Mouse (Mus musculus): ENCODE measurements around the gene B4galt1.
"Not testable (repeated sequence)": the region's sequence is repeated elsewhere in the genome, so short reads cannot be mapped to it uniquely, and the experiment has no call there.

The B4galt1 gene

DNA sequence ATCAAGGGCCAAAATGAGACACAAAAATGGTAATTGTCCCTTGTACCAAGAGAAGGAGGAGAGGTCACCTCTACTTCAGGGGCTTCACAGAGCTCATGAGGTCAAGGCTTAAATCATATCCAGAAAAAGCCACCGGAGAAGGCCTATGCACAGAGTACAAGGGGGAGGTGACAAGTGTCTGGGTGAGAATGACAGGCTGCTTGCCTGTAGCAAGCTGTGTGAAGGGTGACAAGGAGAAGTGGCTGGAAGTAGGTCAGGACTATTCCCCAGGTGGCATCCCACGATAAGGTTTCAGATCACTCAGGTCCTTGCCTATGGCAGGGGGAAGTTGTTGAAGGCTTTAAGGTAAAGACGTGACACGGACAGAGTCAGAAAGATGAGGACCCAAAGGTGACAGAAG lies 33.8 kb downstream of the B4galt1 start:
- DNase-seq (ENCODE audit: low read depth in 1 of 2, low spot score in 2 of 2), result no peak

DNA sequence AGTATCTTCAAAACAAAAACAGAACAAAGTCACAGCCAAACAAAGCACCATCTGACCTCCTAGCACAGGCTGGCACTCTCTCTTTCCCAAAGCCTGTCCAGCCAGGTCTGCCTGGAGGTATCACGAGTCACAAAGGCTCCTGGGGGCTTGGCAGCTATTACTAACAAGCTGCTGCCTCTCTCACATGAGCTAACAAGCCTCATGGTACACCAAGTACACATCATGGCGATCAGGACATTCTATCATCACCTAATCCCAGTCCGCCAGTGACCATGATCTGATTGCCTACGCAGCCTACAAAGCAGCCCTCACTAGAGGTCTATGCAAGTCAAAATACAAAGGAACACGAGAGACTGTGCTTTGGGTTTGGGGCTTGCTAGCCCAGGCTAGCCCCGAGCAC lies 34.7 kb downstream of the B4galt1 start:
- no peak for DNase-seq (ENCODE audit: low read depth in 1 of 2, low spot score in 2 of 2)

DNA sequence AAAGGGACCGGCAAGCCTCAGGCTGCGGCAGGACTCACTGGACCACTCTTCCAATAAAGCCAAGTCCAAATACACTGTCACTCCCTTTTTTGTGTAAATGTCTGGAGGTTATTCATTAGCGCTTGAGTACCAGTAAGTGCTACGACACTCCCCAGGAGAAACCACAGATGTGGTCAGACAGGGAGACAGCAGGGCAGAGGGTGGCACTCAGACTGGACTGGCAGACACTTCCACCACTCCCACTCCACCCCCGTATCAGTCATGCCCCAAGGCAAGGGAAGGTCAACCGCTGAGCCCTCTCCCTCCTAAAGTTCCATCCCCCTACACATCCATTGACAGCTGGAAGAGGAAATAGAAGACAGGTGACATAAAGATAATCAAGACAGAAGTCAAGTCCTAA lies 35.4 kb downstream of the B4galt1 start:
- DNase-seq (ENCODE audit: low read depth in 1 of 2, low spot score in 2 of 2), result no peak

DNA sequence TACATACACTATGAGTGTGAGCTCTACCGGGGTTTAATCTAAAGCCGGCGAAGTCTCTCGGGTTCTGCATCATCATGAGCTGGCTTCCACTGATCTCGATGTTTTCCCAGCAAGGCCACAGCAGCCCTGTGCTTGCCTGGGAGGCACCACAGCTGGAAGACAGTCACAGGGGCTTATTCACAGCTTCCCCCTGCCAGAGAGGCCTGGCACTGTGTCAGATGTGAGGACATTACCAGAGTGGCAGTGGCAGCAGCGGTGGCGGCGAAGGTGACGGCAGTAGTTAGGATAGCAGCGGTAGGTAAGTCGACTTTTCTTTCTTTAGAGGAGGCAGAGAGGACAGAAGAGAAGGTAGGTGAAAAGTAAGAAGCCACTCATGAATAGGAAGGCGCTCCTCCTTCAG lies 35.9 kb downstream of the B4galt1 start:
- no peak for DNase-seq (ENCODE audit: low read depth in 1 of 2, low spot score in 2 of 2)

DNA sequence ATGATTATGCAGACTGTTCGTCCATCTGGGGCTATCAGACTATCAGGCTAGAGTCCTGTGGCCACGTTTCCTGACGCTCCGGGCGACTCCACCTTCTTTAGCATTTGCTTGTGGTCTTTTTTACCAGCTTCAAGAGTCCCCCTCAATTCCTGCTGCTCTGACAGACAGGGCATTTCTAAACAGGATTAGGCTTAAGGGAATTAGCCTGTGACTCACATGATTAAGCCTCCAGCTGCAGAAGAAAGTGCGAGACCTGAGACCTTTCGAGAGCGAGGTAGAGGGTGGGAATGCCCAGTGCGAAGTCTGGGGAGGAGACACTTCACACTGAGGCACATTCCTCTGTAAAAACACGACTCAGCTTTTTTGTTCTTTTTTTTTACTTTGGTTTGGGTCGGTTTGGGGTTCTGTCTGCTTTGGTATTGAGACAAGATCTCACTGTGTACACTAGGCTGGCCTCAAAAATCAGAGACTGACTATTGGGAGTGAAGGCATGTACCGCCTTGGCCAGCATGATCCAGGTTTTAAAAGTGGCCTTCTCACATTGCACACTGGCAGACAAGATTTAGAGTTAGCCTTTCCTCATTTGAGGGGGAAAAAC lies 37.9 kb downstream of the B4galt1 start:
- no peak for DNase-seq (ENCODE audit: low read depth in 1 of 2, low spot score in 2 of 2)

DNA sequence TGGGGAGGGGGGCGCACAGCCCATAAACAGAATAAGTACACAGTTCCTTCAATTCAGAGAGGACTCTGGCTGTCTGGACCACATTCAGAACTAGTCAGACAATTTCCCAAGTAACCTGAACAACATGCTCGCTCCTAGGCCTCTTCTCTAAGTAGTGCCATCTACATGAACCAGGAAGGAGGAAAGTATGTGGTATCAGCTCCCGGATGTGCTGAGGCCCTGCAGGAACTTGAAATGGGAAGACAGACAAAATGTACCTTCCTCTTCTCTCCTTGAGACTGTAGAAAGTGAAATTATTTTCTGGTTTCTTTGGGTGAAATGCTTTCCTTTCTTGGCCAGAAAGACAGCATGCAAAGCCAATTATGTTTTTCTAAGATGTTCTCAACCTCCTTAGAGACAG lies 38.7 kb downstream of the B4galt1 start:
- DNase-seq (ENCODE audit: low read depth in 1 of 2, low spot score in 2 of 2), result no peak

DNA sequence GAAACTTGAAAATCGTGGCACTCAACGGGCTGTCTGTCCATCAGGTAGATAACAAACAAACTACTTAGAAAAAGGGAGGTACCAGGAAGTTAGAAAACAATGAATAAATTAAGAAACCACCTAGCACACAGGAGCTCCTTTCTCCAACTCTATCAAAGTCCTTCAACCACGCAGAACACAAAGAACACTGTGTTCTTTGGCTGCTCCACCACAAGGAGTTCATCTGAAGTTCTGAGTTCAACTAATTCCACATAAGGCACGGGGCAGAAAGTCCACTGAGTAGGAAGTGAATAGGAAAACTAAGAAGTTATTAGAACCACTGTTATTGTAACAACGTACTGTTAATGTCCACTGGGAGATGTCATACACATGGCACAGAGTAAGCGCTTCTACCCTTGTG lies 39.4 kb downstream of the B4galt1 start:
- no peak for DNase-seq (ENCODE audit: low read depth in 1 of 2, low spot score in 2 of 2)

DNA sequence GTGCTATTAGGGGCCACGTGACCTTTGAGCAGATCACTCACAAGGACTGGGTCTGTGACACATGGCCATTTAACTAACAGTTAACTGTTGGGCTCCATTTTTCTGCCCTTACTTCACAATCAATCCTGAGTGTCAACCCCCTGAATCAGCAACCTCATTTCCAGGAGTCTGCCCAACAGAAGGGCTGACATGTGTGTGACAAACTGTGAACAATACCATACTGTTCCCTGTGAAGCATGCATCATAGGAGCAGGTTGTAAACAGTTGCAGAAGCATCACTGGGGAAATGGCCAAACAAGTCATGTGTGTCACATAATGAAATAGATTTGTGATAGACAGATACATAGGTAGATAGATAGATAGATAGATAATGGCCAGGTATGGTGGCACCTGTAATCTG lies 40.9 kb downstream of the B4galt1 start:
- DNase-seq (ENCODE audit: low read depth in 1 of 2, low spot score in 2 of 2), result no peak

DNA sequence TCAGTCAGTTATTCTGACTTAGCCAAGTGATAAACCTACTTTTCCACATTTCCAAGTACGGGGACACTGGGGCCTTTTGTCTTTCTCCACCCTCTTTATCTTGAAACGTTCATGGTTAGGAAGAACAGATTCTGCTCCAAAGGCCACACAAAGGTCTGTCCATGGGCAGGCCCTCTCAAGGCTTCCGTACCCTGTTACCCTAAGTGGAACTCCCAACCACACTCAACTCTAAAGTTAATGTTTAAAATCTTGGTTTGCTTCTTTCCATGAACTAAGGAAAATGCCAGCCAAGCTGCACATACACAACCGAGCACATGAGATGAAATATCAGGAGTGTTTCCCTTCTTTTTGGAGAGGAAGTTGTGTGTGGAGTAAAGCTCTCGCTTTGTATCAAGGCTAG lies 43.3 kb downstream of the B4galt1 start:
- DNase-seq (ENCODE audit: low read depth in 1 of 2, low spot score in 2 of 2), result no peak

DNA sequence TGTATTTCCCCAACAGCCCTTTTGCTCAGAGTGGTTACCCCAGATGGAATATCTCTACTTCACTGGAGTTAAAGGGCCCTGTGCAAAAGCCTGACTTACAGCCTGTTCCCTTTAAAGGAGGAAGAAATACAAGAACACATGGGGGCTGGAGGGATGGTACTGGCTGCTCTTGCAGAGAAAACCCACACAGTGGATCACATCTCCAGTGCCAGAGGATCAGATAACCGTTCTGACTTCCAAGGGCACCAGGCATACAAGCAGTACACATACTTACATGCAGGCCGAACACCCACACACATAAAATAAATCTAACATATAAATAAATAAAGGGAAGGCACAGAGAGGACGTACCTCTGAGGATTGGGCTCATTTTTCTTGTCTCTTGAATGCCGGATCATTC lies 46.4 kb downstream of the B4galt1 start:
- no peak for DNase-seq (ENCODE audit: low read depth in 1 of 2, low spot score in 2 of 2)

DNA sequence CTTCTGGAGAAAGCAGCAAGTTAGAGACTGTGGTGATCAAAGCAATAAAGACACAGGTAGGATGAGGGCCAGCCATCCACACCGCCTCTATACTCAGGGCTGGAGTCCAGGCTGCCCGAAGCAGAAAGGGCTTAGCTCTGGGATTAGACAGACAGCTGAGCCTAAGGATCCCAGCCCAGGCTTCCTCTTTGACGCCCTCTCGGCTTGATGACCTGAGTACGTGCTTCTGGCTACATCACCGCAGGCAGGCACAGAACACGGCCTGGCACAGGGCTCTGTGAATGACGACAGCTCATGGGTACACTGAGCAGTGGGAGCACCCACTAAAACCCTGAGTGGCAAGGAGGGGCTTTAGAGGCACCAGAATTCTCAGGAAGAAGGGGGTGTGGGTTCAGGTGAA lies 48.4 kb downstream of the B4galt1 start:
- no peak for DNase-seq (ENCODE audit: low read depth in 1 of 2, low spot score in 2 of 2)

DNA sequence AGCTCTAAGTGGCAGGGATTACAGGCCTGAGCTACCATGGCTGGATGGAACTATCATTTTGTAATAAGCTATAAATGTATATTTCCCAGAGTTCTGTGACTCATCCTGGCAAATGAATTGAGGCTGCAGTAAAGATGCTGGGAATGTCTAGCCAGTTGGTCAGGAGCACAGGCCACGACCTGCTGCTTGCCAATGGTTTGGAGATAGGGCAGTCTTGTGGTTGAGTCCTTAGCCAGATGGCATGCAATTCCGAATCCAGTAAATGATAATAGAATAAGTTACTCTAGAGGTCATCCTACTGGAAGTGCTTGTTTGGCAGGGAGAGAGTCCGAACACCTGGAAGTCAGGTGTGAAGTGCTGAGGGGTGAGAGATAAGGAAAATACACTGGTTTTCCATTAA lies 51.0 kb downstream of the B4galt1 start:
- DNase-seq (ENCODE audit: low read depth in 1 of 2, low spot score in 2 of 2), result no peak

DNA sequence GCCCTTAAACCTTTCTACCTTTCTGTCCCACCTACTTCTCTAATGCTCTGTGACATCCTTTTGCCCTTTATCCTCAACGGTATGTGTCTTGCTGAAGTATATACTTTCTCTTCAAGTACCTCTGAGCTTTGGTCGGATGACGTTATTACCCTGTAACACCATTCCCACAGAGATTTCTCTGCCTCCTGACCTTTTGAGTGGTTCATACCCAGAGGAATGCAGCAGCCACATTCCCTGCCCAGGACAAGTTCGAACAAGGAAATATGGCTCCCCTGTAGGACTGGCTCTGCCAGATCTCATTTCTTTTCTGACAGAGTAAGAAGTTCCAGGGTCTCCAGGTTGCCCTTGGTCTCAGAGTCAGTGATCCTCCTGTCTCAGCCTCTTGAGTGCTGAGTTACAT lies 51.9 kb downstream of the B4galt1 start:
- DNase-seq (ENCODE audit: low read depth in 1 of 2, low spot score in 2 of 2), result no peak

DNA sequence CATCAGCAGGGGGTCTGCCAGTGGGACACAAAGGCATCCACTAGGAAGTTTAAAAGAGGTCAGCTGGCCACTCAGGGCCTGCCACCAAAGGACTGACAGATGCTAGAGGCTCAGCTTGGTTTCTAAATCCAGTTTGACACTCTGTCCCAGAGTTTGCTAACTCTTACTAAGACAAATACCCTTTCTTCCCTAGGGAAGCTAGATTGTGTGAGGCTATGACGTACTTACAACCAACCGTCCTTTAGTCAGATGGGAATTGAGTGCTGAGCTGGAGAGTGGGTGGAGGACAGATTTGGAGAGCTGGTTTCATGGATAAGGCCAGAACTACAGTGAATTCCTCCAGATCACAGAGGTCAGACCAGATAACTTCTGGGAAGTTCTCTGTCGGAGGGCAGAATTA lies 52.9 kb downstream of the B4galt1 start:
- DNase-seq (ENCODE audit: low read depth in 1 of 2, low spot score in 2 of 2), result no peak

DNA sequence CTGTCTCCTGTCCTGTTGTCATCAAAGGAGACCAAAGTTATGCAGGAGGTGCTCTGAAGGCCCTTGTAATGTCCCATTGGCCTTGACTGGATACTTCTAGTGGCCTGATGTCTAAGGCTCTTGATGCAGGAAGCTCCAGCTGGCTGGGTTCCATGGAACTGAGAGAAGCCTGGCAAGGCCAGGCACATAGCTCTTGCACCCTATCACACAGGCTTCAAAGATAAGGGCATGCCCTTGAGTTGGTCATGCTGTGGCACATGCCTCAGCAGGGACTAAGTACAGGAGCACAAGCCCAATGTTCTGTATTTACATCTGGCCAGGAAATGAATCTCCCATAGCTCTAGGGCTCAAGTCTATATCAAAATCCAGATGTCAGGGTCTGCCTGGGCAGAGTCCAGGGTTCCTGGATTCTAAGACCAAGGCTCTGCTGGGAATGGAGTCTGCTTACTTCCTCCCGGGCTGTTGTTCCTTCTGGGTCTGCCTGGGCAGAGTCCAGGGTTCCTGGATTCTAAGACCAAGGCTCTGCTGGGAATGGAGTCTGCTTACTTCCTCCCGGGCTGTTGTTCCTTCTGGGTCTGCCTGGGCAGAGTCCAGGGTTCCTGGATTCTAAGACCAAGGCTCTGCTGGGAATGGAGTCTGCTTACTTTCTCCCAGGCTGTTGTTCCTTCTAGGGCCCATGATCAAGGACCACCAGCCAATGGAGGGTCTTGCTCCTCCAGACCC lies 54.8 kb downstream of the B4galt1 start:
- not testable (repeated sequence) for DNase-seq (ENCODE audit: low read depth in 1 of 2, low spot score in 2 of 2)

DNA sequence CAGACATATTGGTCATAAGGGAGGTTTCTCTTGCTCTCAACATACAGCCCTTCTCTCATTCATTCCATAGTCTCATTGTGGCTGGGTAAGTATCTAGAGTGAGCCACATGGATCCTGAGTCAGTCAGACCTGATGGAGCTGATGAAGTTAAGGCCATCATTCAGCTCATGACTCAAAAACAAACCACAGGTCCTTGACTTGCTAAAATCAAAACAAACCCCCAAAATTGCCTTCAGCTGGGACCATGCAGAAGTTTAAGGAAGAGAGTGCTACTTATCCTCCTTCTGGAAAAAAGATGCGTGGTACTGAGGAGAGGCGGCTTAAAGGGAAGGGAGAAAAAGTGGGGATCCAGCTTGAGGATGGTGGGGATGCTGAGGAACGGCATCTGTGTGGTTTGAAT lies 58.0 kb downstream of the B4galt1 start:
- DNase-seq (ENCODE audit: low read depth in 1 of 2, low spot score in 2 of 2), result no peak

DNA sequence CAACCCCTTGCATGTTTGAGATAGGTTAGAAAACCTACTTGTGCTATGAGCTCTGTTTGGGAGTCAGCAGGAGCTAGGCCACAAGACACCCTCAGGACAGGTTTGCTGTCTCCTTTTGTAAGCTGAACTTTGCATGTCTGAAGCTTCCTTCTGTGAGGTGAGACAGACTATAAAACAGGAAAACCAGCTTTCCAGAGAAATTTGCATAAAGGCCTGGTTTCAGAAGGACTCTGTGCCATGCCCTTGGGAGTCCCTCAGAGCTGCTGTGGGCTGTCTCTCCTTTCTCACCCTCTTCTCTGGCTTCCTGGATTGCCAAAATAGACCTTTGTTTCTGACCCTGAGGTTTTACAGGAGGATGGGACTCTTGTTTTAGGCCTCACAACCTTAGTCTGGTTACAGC lies 59.5 kb downstream of the B4galt1 start:
- no peak for DNase-seq (ENCODE audit: low read depth in 1 of 2, low spot score in 2 of 2)

DNA sequence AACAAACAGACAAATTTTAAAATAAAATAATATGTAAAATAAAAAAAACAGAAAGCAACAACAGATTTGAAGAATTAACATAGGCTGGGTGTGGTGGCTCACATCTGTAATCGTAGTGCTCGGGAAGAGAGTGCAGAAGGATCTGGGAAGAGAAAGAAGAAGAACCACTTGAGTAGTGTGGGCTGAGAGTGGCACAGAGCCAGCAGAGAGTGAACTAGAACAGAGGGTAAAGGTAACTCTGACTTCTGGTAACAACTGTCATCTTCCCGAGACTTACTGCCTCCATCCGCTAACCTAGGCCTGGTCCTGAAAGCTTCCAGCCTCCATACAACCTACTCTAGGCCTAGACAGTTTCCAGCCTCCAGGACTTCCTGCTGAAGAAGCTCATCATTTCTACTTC lies 62.6 kb downstream of the B4galt1 start:
- no peak for DNase-seq (ENCODE audit: low read depth in 1 of 2, low spot score in 2 of 2)

DNA sequence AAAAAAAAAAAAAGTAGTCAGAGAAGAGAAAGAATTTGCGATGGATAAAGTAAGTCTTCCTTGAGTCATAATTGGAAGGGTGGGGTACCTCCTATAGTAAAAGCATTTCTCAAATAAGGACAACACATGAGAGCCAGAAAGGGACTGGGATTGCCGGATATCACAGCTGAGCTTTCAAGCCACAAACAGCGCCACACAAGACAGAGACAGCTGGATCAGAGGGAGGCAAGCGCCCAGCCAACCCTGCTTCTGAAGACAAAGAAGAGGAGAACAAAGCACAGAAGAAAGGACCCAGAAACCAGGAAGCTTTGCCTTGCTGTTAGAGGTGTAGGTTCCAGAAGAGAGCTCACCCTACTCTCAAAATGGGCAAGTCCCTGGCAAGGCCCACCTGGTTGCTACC lies 67.2 kb downstream of the B4galt1 start:
- no peak for DNase-seq (ENCODE audit: low read depth in 1 of 2, low spot score in 2 of 2)

DNA sequence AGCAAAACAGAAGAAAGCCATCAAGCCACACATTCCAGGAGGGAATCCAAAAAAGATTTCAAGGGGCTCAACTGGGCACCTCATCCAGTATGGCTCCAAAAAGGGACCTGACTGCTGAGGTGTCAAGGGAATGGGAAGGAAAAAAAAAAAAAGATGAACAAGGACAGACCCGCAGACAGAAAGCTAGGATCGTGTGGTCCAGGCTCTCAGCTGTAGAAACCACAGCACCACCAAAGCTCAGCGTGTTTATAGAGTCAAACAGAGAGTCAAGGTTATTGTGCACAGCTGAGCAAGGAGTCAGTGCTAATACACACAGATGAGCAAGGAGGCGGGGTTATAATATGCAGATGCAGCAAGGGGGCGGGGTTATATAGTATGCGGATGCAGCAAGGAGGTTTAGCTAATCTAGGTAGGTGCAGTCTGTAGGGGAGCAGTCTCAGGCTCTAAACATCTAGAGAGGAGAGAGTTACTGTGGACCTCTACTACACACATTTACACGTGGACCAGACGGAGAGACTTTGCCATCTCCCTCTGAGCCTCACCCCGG lies 68.1 kb downstream of the B4galt1 start:
- DNase-seq (ENCODE audit: low read depth in 1 of 2, low spot score in 2 of 2), result no peak

DNA sequence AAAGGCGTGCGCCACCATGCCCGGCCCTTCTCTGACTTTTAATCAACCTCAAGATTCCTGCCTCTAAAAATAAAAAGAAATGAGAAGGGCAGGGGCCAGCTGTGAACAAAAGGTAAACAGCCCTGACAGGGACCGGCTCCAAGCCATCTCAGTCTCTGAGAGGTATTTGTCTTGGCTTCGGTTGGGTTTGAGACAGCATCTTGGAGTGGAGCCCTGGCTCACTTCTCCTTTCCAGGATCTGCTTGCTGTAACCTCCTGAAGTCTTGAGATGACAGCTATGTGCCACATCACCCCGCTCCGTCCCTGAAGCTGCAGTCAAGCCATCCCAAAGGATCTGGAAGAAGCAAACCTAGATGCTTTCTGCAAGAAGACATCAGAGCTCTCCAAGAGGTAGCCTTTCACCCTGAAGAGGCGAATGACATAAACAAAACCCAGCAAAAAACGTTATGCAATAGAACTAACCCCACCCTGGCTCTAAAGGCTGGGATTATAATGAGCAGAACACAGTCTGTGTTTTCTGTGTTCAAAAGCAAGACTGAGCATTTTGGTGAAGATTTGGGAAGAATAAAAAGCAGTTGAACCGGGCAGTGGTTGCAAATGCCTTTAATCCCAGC lies 69.1 kb downstream of the B4galt1 start:
- no peak for DNase-seq (ENCODE audit: low read depth in 1 of 2, low spot score in 2 of 2)

DNA sequence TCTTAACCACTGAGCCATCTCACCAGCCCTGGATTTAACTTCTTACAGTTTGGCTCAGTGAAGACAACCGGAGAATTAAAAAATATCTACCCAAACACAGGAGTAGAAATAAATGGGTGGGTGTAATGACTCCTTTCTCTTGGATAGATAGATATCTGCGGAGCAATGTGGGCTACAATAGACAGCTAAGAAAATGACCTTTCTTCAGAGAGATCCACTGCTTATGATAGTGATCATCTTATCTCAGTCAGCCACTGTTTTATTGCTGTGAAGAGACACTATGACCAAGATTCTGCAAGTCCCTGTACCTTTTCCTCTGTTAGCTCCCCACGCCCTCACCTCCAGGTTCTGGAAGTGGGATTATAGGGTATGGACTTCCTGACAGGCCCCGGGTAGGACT lies 70.8 kb downstream of the B4galt1 start:
- no peak for DNase-seq (ENCODE audit: low read depth in 1 of 2, low spot score in 2 of 2)
